Mouse (Mus musculus): Measurements from ENCODE around the gene Plcb2. TPM values are rescaled to one million over a fixed set of nuclear protein-coding genes. Genes with fewer than 3 reads are reported as not detected.

The Plcb2 gene
- polyA plus RNA-seq, 1 experiment from 2014 or later, result 0.46 TPM

DNA sequence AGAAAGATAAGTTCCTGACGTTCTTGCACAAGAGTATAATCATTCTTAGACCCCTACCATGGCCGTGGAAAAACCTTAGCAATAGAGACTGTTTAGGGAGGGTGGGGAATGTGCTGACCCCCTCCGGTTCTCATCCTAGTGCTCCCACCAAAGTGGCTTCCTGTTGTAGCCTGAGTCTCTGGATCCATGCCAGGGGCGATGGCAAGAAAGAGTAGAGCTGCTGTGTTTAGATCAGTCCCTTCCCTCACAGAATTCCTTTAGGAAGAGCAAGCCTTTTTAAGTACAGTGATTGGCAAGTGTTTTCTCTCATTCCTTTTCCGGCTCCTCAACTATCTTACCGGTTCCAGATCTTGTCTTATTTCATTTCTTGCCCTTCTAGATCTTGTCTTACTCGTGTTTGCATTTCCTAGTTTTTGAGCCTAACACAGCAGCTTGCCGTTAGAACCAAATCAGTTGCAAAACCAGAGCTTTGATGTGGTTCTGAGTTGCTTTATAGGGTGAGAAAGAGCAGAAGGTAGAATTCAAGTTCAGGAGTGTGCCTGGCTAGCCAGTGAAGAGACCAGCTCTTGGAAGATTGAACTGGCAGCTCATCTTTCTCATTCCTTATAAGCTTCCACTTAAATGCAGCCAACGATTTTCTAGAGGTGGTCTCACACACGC lies 19.2 kb upstream of the Plcb2 start:
- ATAC-seq (ENCODE audit: low read depth), result no peak
- Histone ChIP-seq H3K4me2 (peak overlapping the region; percentile 93), H3K9me3 (no peaks in the 10 kb centered on the region), H3K27me3 (peaks cover 22% of the 10 kb centered on the region), H3K27ac (replicated peaks) (no peak overlapping the region), H3K4me3 (peak overlapping the region; percentile 93), H3K4me1 (replicated peaks) (peaks cover 57% of the 10 kb centered on the region), H3K36me3 (no peaks in the 10 kb centered on the region), H3K9ac (peak overlapping the region; percentile 97)
- 36% methylated on average over 10 of the region's 10 CpGs for WGBS

DNA sequence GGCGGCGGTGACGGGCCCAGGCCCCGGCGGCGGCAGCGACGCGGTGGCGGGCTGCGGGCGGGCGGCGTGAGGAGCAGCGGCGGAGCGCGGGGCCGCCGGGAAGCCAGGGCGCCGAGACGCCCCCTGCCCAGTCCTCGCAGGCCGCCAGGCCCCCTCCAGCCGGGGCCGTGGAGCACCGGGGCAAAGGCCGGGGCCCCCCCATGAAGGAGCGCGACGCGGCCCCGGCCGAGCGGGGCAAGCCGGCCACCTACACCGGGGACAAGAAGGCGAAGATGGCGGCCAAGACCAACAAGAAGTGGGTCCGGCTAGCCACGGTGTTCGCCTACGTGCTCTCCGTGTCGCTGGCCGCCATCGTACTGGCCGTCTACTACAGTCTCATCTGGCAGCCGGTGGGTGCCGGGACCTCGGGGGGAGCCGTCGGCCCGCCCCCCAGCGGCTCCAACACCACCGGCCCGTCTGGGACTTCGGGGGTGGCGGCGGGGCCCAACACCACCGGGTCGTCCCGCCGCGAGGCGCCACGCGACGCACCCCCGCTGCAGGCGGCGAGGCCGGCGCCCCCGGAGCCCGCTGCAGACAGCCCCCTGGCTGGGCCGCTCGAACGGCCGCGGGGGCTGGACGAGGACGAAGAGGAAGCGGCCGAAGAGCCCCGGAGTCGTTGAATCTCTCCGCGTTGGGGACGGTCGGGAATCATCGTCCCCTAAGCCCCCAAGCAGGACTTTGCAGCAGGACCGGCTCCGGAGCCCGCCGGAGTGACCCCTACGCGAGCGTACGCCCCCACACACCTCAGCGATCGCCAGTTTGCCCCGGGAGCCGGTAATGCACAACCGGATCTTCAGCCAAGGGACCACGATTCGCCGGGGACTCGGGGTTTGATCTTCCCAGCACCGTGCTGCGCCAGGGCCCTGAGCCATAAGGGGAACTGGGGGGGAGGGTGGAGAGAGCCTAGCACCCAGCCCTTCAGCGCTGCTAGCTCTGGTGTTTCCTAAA lies 18.0 kb upstream of the Plcb2 start:
- H3K4me2 ChIP-seq, result peak overlapping the region; percentile 93
- no peaks in the 10 kb centered on the region for H3K36me3 ChIP-seq
- WGBS, result under 1% methylated on average over 98 of the region's 113 CpGs
- H3K27ac ChIP-seq (replicated peaks), result peak overlapping the region; percentile 81
- no peaks in the 10 kb centered on the region for H3K9me3 ChIP-seq
- H3K9ac ChIP-seq, result peak overlapping the region; percentile 97
- H3K4me1 ChIP-seq (replicated peaks), result peaks cover 57% of the 10 kb centered on the region
- H3K27me3 ChIP-seq, result peaks cover 29% of the 10 kb centered on the region
- H3K4me3 ChIP-seq, result peak overlapping the region; percentile 93
- ATAC-seq (ENCODE audit: low read depth), result peak; percentile 51

DNA sequence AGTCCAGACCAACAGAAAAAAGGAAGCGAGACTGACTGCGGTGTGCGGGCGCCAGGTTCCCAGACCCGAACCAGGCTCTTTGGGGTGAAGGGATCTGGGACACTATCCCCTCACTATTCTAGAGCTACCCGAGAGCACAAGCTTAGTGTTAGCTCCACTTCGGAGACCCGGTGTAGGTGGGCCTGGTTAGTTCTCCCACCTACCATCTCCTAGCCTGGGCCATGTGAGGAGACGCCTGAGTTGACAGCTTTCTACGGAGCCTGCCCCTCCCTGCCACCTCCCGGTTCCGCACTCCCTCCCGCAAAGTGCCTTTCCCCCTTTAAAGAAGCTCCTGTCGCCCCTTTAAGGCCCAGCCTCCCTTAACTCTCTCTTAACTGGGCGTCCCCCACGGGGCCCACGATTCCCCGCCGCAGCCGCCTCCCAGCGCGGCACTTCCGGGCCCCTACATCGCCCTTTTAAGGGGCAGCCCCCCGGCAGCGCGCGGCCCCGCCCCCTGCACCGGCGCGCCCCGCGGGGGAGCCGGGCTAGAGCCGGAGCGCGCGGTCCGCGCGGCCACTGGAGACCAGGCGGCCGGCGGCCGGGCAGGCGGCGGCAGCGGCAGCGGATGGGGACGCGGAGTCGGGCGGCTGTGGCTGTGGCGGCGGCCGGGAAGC lies 17.1 kb upstream of the Plcb2 start, which contains the start of gene Inafm2:
TSS of gene Inafm2 (plus strand) at position 527 of the 653 bp plus-strand sequence.
- peak within 1 kb of the TSS; percentile 93 for H3K4me2 ChIP-seq
- H3K9me3 ChIP-seq, result no peaks in the 10 kb centered on the region
- no peaks in the 10 kb centered on the region for H3K36me3 ChIP-seq
- peak within 1 kb of the TSS; percentile 97 for H3K9ac ChIP-seq
- 0% methylated on average over 41 of the region's 57 CpGs for WGBS
- peak; percentile 94 for ATAC-seq (ENCODE audit: low read depth)
- peaks cover 53% of the 10 kb centered on the region for H3K4me1 ChIP-seq (replicated peaks)
- peak within 1 kb of the TSS; percentile 93 for H3K4me3 ChIP-seq
- H3K27ac ChIP-seq (replicated peaks), result peak within 1 kb of the TSS; percentile 81
- H3K27me3 ChIP-seq, result peaks cover 29% of the 10 kb centered on the region

DNA sequence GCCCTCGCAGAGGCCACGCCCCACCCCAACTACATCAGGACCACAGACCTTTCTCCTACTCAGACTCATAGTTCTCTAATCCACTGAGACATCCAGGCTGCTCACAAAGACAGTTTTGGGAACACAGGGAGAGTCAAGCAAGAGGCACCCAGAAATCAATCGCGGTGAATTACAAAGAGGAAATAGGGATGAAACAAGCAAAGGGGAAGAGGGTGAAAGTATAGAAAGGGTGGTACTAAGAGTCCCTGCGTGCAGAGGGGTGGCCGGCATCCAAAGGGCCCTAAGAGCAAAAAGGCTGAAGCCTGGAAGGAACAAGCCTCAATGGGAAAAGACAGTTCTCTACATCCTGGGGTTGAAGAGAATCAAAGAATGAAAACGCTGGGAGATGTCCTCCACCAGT lies 16.4 kb upstream of the Plcb2 start:
- peak overlapping the region; percentile 93 for H3K4me3 ChIP-seq
- no peaks in the 10 kb centered on the region for H3K9me3 ChIP-seq
- H3K4me2 ChIP-seq, result peak overlapping the region; percentile 93
- peaks cover 46% of the 10 kb centered on the region for H3K4me1 ChIP-seq (replicated peaks)
- peaks cover 29% of the 10 kb centered on the region for H3K27me3 ChIP-seq
- H3K36me3 ChIP-seq, result no peaks in the 10 kb centered on the region
- peak overlapping the region; percentile 97; the same call in 1 of the 2 replicates for H3K9ac ChIP-seq
- no peak overlapping the region for H3K27ac ChIP-seq (replicated peaks)
- ATAC-seq (ENCODE audit: low read depth), result no peak
- WGBS, result 4% methylated on average over 7 of the region's 7 CpGs

DNA sequence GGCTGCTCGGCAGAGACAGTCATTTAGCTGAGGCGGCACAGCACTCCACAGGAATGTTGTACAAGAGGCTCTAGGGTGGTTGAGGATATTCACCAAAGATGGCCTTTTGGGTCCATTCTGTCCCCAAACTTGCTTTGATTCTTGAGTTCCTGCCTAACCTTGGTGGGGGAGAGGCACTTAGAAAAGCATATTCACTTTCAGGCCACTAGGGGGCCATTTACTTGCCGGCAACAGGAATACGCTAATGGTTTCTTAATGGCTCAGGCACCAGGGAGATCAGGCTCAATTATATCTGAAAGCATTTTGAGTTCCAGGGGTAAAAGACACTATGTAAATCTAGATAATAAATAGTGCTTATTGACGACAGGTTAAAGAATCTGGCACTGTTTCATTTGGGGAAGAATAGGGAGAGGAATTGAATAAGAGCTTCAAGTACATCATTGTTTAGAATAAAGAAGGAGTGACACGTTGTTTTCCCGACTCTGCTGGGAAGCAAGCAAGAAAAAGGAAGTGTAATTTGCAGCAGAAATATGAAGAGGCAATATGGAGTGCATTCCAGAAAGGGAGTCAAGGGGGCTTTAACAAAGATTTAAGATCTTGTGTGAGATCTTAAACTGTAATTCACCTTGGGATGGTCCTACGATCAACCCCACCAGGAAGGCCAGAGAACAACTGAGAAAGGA lies 15.2 kb upstream of the Plcb2 start:
- no peak overlapping the region for H3K27ac ChIP-seq (replicated peaks)
- 18% methylated on average over 8 of the region's 8 CpGs for WGBS
- ATAC-seq (ENCODE audit: low read depth), result no peak

DNA sequence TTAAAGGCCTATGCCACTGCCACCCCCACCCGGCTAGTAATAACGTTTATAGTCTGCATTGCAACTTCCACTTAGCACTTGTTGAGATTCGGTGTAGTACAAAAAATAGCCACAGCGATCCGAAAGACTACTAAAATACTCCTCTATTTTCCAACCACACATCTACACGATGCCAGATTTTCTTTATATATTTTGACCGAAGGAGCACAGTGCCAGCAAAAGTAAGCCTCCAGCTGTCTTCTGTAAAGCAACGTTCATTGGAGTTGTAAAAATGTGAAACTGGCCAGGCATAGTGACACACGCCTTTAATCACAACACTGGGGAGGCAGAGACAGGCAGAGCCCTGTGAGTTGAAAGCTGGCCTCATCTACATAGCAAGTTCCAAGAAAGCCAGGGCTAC lies 12.9 kb upstream of the Plcb2 start:
- no peak overlapping the region for H3K9ac ChIP-seq
- no peak overlapping the region for H3K4me3 ChIP-seq
- H3K4me1 ChIP-seq (replicated peaks), result peaks cover 12% of the 10 kb centered on the region
- peaks cover 24% of the 10 kb centered on the region for H3K27me3 ChIP-seq
- no peak overlapping the region for H3K4me2 ChIP-seq
- H3K9me3 ChIP-seq, result no peaks in the 10 kb centered on the region
- H3K36me3 ChIP-seq, result no peaks in the 10 kb centered on the region
- no peak overlapping the region for H3K27ac ChIP-seq (replicated peaks)
- ATAC-seq (ENCODE audit: low read depth), result no peak
- 70% methylated on average over 9 of the region's 9 CpGs for WGBS

More for the DNA sequence above, 15.2 kb upstream of the Plcb2 start:
- Histone ChIP-seq H3K4me2 (no peak overlapping the region; the same call in 1 of the 2 replicates), H3K27me3 (peaks cover 24% of the 10 kb centered on the region), H3K9ac (no peak overlapping the region), H3K4me1 (replicated peaks) (peaks cover 34% of the 10 kb centered on the region), H3K4me3 (no peak overlapping the region), H3K9me3 (no peaks in the 10 kb centered on the region), H3K36me3 (no peaks in the 10 kb centered on the region)

DNA sequence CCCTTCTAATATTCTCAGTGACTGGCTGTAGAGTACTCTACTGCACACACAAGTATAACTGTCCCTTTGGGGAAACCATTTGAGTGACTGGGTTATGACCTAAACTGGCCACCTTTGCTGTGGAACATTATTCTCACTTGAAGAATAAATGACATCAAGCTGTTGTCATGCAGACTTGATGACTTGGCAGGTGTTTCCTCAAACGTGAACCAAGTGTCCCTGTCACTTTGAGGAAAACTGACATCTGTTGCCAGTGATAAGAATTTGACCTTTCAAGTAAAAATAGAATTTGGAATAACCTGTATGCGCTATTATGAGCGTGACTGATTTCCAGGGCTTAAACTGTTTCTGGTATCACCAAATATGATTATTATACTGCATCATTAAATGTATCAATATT lies 12.1 kb upstream of the Plcb2 start:
- ATAC-seq (ENCODE audit: low read depth), result no peak
- H3K27ac ChIP-seq (replicated peaks), result no peak overlapping the region
- 73% methylated on average over 3 of the region's 3 CpGs for WGBS
- H3K27me3 ChIP-seq, result peaks cover 29% of the 10 kb centered on the region
- H3K9ac ChIP-seq, result no peak overlapping the region
- H3K4me2 ChIP-seq, result no peak overlapping the region
- H3K9me3 ChIP-seq, result no peaks in the 10 kb centered on the region
- no peak overlapping the region for H3K4me3 ChIP-seq
- peaks cover 11% of the 10 kb centered on the region for H3K4me1 ChIP-seq (replicated peaks)
- H3K36me3 ChIP-seq, result no peaks in the 10 kb centered on the region

DNA sequence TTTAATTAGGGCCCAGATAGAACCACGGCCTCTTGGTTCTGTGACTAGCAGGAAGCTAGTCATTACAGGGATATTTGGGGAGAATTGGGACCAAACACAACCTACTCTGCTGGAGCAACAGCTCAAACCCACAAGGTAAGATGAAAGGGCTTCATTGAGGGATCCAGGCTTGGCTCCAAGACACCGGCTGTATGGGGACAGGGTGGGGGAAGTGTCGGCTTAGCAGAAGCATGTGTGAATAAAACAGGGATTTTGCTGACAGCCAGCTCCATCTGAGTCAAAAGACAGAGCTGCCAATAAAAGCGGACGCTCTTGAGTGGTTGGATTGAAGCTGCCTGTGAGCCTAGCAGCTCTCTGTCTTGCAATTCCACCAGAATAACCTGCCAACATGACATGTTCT lies 5.1 kb upstream of the Plcb2 start:
- Histone ChIP-seq H3K4me3 (no peak overlapping the region), H3K4me2 (no peak overlapping the region), H3K4me1 (replicated peaks) (peaks cover 3% of the 10 kb centered on the region; the same call in 1 of the 2 replicates), H3K27ac (replicated peaks) (no peak overlapping the region), H3K27me3 (peaks cover 53% of the 10 kb centered on the region), H3K9me3 (no peaks in the 10 kb centered on the region), H3K9ac (no peak overlapping the region), H3K36me3 (no peaks in the 10 kb centered on the region)
- 71% methylated on average over 5 of the region's 5 CpGs for WGBS
- no peak for ATAC-seq (ENCODE audit: low read depth)

DNA sequence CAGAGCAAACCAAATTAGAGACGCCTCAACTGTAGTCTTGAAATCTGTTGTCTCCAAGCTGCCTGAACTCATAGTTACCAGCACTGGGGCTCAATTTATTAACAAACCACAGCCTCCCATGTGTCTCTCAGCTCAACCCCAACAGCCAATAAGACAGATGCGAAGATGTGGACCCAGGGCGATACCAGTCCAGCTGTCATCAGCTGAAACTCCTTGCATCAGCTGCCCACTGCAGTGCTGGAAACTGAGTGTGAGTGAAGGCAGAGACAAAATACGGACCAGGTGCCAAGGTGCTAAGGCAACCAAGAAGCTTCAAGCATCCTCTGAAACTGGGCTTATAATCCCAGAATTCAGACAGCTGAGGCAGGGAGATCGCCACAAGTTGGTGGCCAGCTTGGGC lies 3.7 kb upstream of the Plcb2 start:
- Histone ChIP-seq H3K4me3 (no peak overlapping the region), H3K4me2 (no peak overlapping the region), H3K27ac (replicated peaks) (no peak overlapping the region), H3K27me3 (peaks cover 61% of the 10 kb centered on the region), H3K4me1 (replicated peaks) (peaks cover 8% of the 10 kb centered on the region; the same call in 1 of the 2 replicates), H3K9me3 (no peaks in the 10 kb centered on the region), H3K9ac (no peak overlapping the region), H3K36me3 (no peaks in the 10 kb centered on the region)
- no peak for ATAC-seq (ENCODE audit: low read depth)
- WGBS, result 87% methylated on average over 5 of the region's 5 CpGs

DNA sequence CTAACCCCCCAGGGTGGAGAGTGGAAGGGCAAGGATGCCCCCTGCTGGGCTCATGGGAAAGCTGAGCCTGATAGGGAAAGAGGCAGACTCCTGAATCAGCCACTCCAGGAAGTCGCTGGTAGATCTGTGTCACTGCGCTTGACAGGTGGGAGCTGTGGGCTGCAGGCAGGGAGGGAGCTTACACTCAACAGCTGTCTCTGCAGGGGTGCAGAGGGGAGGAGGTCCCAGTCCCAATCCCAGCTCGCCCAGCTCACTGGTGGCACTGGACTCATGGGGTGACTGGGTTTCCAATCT lies 2.3 kb upstream of the Plcb2 start:
- peaks cover 67% of the 10 kb centered on the region for H3K27me3 ChIP-seq
- 14% methylated on average over 3 of the region's 3 CpGs for WGBS

DNA sequence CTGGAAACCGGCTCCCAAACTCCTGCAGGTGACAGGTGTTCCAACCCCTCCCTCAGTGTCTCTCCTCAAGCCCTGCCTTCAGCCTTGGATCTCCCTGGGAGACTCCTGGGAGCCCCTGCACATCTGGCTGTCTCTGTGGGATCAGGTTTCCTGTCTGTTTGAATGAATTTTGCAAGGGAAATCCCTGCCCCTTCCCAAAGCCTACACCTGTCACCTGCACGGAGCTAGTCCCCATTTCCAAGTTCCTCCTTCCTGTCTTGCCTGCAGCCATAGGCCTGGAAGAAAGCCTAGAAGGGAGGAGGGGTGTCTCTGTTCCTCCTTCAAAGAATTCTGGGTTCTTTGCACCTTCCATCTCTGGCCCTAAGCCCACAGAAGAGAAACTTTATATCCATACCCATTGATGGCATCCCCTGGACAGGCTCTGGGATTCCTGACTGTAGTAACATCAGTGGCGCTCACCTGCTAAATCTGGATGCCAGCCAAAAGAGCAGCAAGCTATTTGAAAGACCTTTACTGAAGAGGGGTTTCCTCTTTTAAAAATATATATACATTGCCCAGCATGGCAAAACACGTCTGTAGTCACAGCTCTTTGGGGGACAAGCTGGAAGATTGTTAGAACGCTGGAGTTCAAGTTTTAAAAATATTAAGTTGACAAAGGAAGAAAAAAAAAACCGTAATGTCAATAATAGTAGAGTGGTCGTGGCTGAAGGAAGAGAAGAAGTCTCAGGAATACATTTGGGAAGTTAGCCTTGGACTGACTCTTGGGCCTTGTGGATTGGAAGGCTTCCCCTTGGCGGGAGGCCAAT lies 1.8 kb upstream of the Plcb2 start:
- no peaks in the 10 kb centered on the region for H3K36me3 ChIP-seq
- H3K4me2 ChIP-seq, result no peak overlapping the region
- H3K4me3 ChIP-seq, result no peak overlapping the region
- H3K9me3 ChIP-seq, result no peaks in the 10 kb centered on the region
- no peak overlapping the region for H3K9ac ChIP-seq
- H3K4me1 ChIP-seq (replicated peaks), result peaks cover 8% of the 10 kb centered on the region; the same call in 1 of the 2 replicates
- H3K27me3 ChIP-seq, result peaks cover 66% of the 10 kb centered on the region
- no peak for ATAC-seq (ENCODE audit: low read depth)
- 27% methylated on average over 8 of the region's 8 CpGs for WGBS
- no peak overlapping the region for H3K27ac ChIP-seq (replicated peaks)

More for the DNA sequence above, 2.3 kb upstream of the Plcb2 start:
- no peak overlapping the region for H3K27ac ChIP-seq (replicated peaks)
- H3K36me3 ChIP-seq, result no peaks in the 10 kb centered on the region
- H3K9me3 ChIP-seq, result no peaks in the 10 kb centered on the region
- peaks cover 8% of the 10 kb centered on the region; the same call in 1 of the 2 replicates for H3K4me1 ChIP-seq (replicated peaks)
- ATAC-seq (ENCODE audit: low read depth), result no peak
- no peak overlapping the region for H3K4me2 ChIP-seq
- H3K4me3 ChIP-seq, result no peak overlapping the region
- no peak overlapping the region for H3K9ac ChIP-seq

Measured in neural tube, embryonic 13.5 days (tissue).